Mouse (Mus musculus) macrophage (primary cell): ENCODE data around the gene Smim24. TPM values are rescaled to one million over a fixed set of nuclear protein-coding genes. Genes with fewer than 3 reads are reported as not detected.

Source experiments
- H3K27ac ChIP-seq: fragments of 350-480 bp; formaldehyde crosslinking; 2 replicates; pipeline ENCODE4 v1.9.0; 2021
- H3K36me3 ChIP-seq: fragments of 350-480 bp; formaldehyde crosslinking; 2 replicates; pipeline ENCODE4 v1.9.0; 2021; ENCODE audit errors: inconsistent target
- H3K4me3 ChIP-seq: fragments of 350-480 bp; formaldehyde crosslinking; 2 replicates; pipeline ENCODE4 v1.9.0; 2021; ENCODE audit errors: inconsistent target
- H3K79me2 ChIP-seq: fragments of 350-480 bp; formaldehyde crosslinking; 2 replicates; pipeline ENCODE4 v1.9.0; 2021; ENCODE audit errors: inconsistent target
- WGBS: methylation state at CpG from one replicate; pipeline ENCODE4 v1.1.7; 2026; ENCODE audit warnings: inconsistent platforms; ENCODE audit not compliant: missing documents; 5-methylcytosine and 5-hydroxymethylcytosine counted together
- polyA plus RNA-seq: library from polyadenylated mRNA; stranded (reverse); fragments of 250-400 nt; gene quantifications from 3 replicates; pipeline ENCODE4 v1.2.4, GENCODE M21; 2018; ENCODE audit warnings: inconsistent platforms

Smim24 gene
- polyA plus RNA-seq, 1 experiment from 2014 or later: 14.6 TPM

DNA sequence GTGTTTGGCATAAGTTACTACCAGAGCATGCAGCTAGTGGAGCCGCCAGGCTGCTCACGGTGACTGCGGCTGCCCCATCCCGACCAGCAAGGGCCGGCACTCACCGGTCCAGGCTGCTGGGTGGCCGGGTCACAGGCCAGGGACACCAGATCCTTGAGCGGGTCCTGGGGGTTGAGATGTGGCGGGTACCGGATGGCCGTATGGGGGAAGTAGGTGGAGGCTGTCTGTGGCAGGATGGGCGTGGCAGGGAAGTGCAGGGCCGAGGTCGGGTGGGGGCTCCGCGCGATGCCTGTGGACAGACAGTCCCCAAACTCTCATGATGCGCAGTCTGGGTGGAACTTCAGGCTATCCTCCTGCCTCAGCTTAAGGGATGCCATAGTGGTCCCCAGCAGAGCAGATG, 11.9 kb downstream of the Smim24 start:
- Histone ChIP-seq H3K79me2 (peaks cover 64% of the 10 kb centered on the region), H3K27ac (peak overlapping the region; percentile 93), H3K36me3 (peaks cover 13% of the 10 kb centered on the region; the same call in 1 of the 2 replicates), H3K4me3 (no peak overlapping the region)
- 30% methylated on average over 18 of the region's 18 CpGs for WGBS

DNA sequence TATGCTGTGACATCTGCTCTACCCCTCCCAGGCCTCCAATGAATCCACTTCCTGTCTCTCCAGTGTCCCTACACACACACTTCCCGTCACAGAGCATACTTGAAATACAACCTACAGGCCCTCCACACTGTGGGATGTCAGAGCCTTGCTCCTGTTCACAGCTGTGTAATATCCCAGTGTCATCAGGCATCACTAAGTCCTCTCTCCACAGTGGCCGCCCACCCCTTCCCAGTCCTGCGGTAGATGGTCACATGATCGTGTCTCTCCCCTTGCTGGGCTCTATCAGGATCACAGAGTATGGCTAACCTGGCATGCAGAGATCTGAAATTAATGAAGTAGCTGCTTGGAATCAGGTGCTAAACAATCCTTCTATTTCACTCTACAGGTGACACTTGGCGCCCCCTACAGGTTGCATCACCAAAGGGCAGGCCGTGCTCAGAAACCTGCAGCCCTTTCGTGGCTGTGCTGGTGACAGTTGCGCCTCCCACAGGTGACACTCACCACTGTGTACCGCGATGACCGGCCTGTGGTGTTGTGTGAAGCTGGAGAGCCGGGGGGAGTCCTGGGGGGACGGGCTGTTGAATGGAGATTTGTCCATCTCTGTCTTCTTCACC, 12.8 kb downstream of the Smim24 start:
- Histone ChIP-seq H3K36me3 (peaks cover 11% of the 10 kb centered on the region; the same call in 1 of the 2 replicates), H3K27ac (peak overlapping the region; percentile 93), H3K79me2 (peaks cover 60% of the 10 kb centered on the region), H3K4me3 (no peak overlapping the region)
- WGBS: 58% methylated on average over 13 of the region's 13 CpGs

DNA sequence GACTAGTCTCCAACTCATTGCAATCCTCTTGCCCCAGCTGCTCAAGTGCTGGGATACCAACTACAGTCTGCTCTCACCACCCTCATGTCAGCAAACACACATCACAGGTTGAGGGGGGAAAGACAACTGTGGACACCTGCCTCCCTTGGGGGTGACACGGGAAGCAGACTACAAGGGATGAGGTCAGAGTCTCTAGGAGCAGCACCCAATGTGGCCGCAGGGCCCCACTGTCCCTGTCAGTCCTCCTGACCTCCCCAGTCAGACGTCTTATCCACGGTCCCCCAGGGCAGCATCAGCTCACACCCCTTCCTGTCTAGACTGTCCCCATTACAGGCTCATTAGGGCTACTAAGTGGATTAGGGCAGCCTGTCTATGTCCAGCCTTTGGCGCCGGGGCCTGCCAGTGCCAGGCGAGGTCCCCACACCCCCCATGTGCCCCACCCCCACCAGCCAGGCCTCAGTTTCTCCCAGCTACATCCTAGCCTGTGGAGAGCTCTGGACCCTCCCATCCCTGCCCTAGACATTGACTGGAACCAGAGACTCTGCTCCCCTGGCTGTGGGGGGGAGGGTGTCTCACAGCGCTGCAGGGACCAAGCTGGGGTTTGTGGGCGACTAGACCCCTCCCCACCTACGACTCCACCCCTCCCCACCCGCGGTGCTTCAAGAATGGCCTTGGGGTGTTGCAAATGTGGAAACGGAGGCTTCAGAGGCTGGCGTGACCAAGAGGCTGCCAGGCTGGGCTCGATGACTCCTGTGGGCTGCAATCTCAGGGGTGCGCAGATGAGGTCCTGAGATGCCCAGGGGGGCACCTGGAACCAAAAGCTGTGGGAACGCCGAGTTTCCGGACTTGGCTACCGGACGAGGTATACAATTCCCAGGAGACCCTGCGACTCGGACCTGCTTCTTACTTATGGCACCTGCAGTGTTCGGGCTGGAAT, 13.9 kb downstream of the Smim24 start:
- Histone ChIP-seq H3K4me3 (peak overlapping the region; percentile 29), H3K79me2 (peaks cover 64% of the 10 kb centered on the region), H3K27ac (peak overlapping the region; percentile 93), H3K36me3 (peaks cover 11% of the 10 kb centered on the region; the same call in 1 of the 2 replicates)
- 58% methylated on average over 24 of the region's 24 CpGs for WGBS

DNA sequence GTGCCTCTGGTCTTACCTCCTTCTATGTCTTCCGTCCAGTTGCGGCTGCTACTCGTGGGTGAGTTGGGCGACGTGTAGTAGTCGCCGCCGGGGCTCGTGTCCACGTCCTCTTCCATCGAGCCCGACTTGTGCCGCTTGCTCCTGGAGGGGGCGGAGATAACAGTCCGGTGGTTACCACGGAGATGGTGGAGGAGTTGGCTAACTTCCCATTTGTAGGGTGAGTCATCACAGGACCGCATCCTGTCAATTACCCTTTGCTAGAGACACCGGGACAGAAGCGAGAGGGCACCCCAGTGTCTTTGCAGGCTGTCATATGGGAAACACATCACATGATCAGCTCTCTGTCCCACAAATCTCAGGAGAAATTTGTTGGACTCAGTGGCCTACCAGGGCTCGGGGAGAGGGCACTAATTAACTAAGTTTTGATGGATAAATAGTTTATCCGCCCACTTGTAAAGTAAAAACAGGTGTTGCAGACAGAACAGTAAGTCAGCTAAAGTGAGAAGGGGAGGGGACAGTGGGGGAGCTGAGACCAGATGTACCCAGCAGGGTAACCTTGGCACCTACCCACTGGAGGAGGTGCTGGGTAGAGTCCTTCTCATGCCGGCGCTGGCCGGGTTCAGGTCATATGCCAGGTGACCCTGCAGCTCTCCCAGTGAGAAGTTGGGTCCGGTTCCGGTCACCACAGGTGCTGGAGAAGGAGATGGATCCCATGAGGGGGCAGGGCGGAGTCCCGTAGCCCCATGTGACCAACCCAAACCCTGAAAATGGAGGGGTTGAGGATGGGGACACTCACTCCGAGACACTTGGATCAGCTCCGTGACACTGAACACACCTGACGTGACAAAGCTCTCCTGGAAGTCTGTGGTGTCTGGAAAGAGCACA, 14.9 kb downstream of the Smim24 start:
- H3K79me2 ChIP-seq: peaks cover 74% of the 10 kb centered on the region
- peak overlapping the region; percentile 29 for H3K4me3 ChIP-seq
- peaks cover 11% of the 10 kb centered on the region; the same call in 1 of the 2 replicates for H3K36me3 ChIP-seq
- H3K27ac ChIP-seq: peak overlapping the region; percentile 93
- 27% methylated on average over 31 of the region's 31 CpGs for WGBS

DNA sequence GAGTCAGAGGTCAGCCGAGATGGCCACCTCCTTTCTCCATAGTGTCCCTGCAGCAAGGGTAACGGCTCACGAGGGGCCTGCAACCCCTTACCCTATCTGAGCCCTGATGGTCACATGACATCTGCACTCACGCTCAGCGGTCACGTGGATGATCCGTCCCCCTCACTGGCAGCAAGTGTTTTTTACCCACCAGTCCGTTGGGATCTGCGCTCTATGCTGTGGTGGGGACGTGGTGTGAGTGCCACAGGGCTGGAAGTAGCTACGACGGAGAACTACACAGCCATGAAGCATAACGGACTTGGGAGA, 15.5 kb downstream of the Smim24 start:
- H3K36me3 ChIP-seq: peaks cover 10% of the 10 kb centered on the region; the same call in 1 of the 2 replicates
- peak overlapping the region; percentile 93 for H3K27ac ChIP-seq
- H3K79me2 ChIP-seq: peaks cover 78% of the 10 kb centered on the region
- H3K4me3 ChIP-seq: no peak overlapping the region
- 72% methylated on average over 13 of the region's 13 CpGs for WGBS

DNA sequence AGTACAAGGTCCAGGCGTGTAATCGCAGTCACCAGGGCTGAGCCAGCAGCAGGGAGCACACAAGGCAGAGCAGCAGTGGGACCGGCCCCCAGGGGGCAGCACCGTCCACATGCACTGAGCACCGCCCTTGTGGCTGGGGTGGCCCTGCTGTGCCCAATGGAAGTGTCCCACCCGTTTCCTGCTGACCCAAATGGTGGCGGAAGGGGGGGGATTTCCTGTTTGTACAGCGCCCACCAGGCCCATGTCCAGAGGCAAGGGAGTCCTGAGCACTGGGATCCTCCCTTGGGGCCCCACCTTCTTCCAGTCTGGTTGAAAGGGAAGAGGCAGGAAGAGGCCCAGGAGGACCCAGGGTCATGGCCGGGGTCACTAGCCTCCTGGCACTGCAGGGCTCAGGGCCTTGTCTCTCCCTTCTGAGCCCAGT, 16.0 kb downstream of the Smim24 start:
- Histone ChIP-seq H3K27ac (peak overlapping the region; percentile 93), H3K79me2 (peaks cover 78% of the 10 kb centered on the region), H3K36me3 (peaks cover 5% of the 10 kb centered on the region; the same call in 1 of the 2 replicates), H3K4me3 (no peak overlapping the region)
- 10% methylated on average over 8 of the region's 9 CpGs for WGBS

DNA sequence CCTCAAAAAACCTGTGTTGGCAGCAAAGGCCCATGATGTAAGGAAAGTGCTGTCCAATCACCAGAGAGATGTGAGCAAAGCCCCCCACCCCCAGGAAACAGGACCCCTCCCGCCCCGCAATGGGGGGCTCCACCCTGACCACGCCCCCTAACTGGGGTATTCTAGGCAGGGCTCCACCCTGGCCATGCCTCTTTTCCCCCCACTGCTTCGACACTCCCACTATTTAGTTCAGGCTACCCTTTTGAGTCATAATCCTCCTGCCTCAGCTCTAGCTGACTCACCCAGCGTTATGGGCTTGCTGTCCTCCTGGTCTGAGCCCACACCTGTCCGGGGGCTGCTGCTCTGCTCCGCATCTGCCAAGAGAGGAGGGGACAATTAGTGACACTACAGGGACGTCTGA, 16.5 kb downstream of the Smim24 start:
- Histone ChIP-seq H3K36me3 (peaks cover under 1% of the 10 kb centered on the region; the same call in 1 of the 2 replicates), H3K27ac (peak overlapping the region; percentile 93), H3K79me2 (peaks cover 78% of the 10 kb centered on the region), H3K4me3 (peak overlapping the region; percentile 22)
- 25% methylated on average over 7 of the region's 8 CpGs for WGBS

DNA sequence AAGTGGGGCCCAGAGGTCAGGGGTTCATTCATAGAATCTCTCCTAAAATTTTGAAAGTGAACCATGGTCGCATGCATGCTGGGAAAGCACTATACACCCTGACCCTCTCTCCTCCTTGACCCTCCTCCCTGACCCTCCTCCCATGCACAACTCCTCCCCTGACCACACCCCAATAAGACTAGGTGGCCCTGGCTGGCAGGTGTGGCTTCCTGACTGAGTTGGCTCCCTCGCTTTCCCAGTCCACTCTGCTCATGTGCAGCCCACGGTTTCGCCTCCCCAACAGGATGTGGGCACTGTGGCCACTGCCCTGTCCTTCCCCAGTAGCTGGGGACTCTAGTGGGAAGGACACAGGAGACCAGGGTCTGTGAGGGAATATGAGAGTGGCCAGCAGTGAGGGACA, 17.5 kb downstream of the Smim24 start:
- Histone ChIP-seq H3K79me2 (peaks cover 80% of the 10 kb centered on the region), H3K27ac (peak overlapping the region; percentile 93), H3K36me3 (no peaks in the 10 kb centered on the region), H3K4me3 (peak overlapping the region; percentile 22)
- WGBS: 25% methylated on average over 4 of the region's 4 CpGs

DNA sequence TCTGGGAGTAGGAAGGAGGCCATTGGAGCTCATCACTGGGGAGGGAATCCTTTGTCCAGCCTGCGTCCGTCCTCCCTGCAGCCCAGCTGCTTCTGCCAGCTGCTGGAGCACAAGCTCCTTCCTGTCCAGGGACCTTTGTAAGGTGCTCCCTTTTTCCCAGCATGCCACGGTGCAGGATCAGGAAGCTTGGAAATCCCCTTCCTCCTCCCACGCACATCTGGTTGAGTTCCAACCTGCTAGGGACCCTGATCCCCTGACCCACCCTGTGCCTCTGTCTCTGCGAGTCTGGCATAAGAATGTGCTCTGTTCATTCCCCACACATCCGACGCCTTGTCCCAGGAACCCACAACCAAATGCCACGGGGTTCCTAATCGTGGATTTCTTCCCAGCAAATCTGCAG, 18.1 kb downstream of the Smim24 start:
- Histone ChIP-seq H3K79me2 (peaks cover 80% of the 10 kb centered on the region), H3K4me3 (no peak overlapping the region), H3K27ac (peak overlapping the region; percentile 93), H3K36me3 (no peaks in the 10 kb centered on the region)
- WGBS: 78% methylated on average over 9 of the region's 9 CpGs

DNA sequence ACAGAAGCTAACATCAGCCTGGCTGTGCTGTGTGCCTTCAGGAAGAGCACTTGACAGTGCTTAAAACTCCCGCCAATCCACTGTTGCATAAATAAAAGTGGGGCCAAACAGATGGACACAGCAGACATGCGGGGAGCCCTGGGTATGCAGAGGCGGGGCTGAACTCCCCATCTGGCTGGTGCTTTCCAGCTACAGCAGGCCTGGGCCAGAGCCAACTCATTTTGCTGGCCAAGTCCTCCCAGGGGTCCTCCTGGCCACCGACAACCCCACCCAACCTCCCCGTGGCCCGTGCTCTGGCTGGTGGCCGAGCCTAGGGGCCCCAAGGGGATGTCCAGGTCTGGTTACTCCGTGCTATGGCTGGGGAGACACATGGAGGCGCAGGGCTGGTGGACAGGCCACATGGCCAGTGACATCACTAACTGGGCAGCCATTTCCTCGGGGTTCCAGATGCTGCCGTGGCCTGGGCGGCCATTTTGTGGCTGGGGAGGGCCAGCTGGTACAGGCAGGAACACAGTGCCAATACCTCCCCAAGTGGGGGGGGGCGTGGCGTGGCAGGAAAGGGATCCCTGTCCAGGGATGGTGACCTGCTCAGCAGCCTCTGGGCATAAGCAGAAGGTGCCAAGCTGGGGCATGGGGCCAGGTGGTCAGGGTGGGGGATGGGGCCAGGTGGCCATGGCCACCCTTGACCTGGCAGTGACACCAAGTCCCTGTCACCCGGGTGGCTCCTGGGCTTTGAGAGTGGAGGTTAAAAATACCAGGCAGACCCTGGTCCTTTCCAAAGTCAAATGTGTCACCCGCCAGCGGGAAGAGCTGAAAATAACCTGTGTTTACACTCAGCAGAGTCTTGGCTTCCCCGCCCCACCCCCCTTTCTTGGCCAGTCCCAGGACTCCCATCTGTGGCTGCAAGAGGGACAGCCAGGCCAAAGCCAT, 18.9 kb downstream of the Smim24 start:
- Histone ChIP-seq H3K27ac (0 out of 2 replicates have a peak overlapping the region, but pooled peaks have one; percentile 93), H3K79me2 (peaks cover 80% of the 10 kb centered on the region), H3K36me3 (no peaks in the 10 kb centered on the region), H3K4me3 (no peak overlapping the region)
- 71% methylated on average over 18 of the region's 18 CpGs for WGBS

DNA sequence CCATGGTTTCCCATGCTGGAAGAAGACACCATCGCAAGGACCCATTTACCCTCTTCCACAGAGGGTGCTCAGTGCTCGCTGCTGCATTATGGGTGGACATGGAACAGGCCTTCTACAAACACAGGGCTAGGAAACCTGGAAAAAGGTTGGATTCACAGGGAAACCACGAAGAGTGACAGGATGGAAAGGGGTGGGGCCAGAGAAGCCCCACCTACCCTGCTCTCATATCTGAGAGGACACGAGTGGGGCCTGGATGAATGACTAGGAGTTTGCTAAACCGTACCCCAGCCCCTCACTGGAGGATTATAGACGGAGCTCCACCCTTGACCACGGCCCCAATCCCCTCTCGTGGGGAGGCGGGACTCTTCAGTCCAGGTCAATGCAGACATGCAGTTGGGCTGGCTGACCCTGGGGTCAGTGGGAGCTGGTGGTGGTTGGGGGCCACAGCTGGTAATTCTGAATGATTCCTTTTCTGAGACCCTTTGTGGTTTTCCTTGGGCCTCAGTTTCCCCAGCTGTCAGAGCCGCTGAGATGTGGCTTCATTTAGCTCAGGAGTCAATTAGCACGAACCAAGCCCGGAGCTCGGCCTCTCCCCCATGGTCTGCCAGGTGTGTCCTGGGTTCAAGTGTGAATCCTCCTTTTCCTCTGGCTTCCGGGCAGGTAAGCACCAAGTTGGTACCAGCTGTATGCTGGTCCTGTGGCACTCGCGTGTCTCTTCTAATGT, 19.9 kb downstream of the Smim24 start:
- no peaks in the 10 kb centered on the region for H3K36me3 ChIP-seq
- H3K79me2 ChIP-seq: peaks cover 81% of the 10 kb centered on the region; the same call in 1 of the 2 replicates
- no peak overlapping the region for H3K4me3 ChIP-seq
- WGBS: 79% methylated on average over 16 of the region's 16 CpGs
- peak overlapping the region; percentile 67; the same call in 1 of the 2 replicates for H3K27ac ChIP-seq

DNA sequence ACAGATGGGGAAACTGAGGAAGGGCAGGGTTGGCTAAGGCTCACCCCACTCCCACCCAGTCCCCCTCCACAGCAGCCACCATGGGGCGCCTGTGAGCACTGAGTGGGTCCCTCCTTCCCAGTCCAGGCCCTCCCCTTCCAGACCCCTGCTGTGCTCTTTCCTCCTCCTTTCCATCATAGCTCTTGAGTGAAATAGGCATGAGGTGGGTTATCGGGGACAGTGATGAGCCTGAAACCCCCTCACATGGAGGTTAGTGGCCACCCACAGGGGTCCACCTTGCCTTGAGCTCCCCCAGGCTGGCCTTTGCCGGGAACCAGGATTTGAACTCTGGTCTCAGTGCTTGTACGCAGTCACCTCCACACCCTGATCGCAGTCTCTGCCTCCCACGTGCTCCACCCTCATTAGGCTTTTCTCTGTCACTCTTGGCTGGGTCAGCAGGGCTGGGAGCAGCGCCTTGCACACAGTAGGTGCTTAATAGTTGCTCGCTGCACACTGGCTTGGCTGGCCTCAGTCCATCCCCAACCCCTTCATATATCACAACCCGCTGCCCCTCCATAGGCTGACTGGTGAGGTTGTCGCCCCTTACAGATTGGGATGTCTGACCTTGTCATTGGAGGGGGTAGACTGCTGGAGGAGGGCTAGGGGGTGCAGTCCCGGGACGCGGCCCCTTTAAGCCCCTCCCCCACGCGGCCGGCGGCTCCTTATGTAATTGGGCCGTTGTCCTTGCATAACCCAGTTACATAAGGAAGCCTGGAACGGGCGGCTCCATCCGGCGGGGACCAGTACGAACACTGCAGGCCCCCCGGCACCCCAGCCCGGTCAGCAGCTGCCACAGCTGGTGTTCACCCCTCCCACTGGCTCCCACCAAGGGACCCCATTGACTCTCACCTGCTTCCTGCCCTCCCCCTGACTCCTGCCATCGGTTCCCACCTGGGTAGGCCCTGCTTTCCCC, 20.7 kb downstream of the Smim24 start:
- peak overlapping the region; percentile 27 for H3K4me3 ChIP-seq
- no peaks in the 10 kb centered on the region for H3K36me3 ChIP-seq
- peaks cover 89% of the 10 kb centered on the region; the same call in 1 of the 2 replicates for H3K79me2 ChIP-seq
- peak overlapping the region; percentile 67 for H3K27ac ChIP-seq
- 18% methylated on average over 25 of the region's 26 CpGs for WGBS
